Mouse (Mus musculus): ENCODE results near the gene Lsm10. TPM values are rescaled to one million over a fixed set of nuclear protein-coding genes. Genes with fewer than 3 reads are reported as not detected.
A peak's percentile ranks its signal among the peaks of the same experiment; 100 is the strongest.

Gene Lsm10
- polyA plus RNA-seq, 1 experiment from 2014 or later = 47.8 TPM

- DNase-seq (no peak), ATAC-seq (ENCODE audit: low FRiP score, low TSS enrichment) (no peak)
- no peak overlapping the region for H3K4me2 ChIP-seq (ENCODE audit: low read length)
- H3K4me3 ChIP-seq (replicated peaks; ENCODE audit: low read depth, low read length) = no peak overlapping the region
- H3K9me3 ChIP-seq (ENCODE audit: control insufficient read depth, low read length) = no peaks in the 10 kb centered on the region
- H3K27me3 ChIP-seq (ENCODE audit: control insufficient read depth, insufficient read depth, low read length) = no peaks in the 10 kb centered on the region
- no peaks in the 10 kb centered on the region for H3K4me1 ChIP-seq (ENCODE audit: control insufficient read depth, insufficient read depth, low read length)
- 81% methylated on average over 5 of the region's 5 CpGs for WGBS
- H3K27ac ChIP-seq (replicated peaks; ENCODE audit: low read depth, low read length) = no peak overlapping the region
- no peak overlapping the region for H3K9ac ChIP-seq (replicated peaks; ENCODE audit: low read length)
- peaks cover 44% of the 10 kb centered on the region for H3K36me3 ChIP-seq (ENCODE audit: control insufficient read depth, insufficient read depth, low read length)
Measured at GRCm38 (mm10) chr4:126141021-126141420, 44.6 kb downstream of the Lsm10 start.

GRCm38 (mm10) chr4:126145396-126145795 lies 49.0 kb downstream of the Lsm10 start:
- Histone ChIP-seq H3K36me3 (ENCODE audit: control insufficient read depth, insufficient read depth, low read length) (peaks cover 2% of the 10 kb centered on the region; the same call in 1 of the 2 replicates), H3K4me2 (ENCODE audit: low read length) (no peak overlapping the region), H3K9me3 (ENCODE audit: control insufficient read depth, low read length) (no peaks in the 10 kb centered on the region), H3K27ac (replicated peaks; ENCODE audit: low read depth, low read length) (no peak overlapping the region), H3K4me3 (replicated peaks; ENCODE audit: low read depth, low read length) (no peak overlapping the region), H3K9ac (replicated peaks; ENCODE audit: low read length) (no peak overlapping the region), H3K27me3 (ENCODE audit: control insufficient read depth, insufficient read depth, low read length) (peaks cover 33% of the 10 kb centered on the region), H3K4me1 (ENCODE audit: control insufficient read depth, insufficient read depth, low read length) (0 out of 2 replicates have a peak, but pooled peaks cover 8% of the 10 kb centered on the region)
- WGBS = 60% methylated on average over 4 of the region's 4 CpGs
- ATAC-seq (ENCODE audit: low FRiP score, low TSS enrichment) = no peak
- DNase-seq = no peak

- WGBS = 64% methylated on average over 9 of the region's 9 CpGs
- Histone ChIP-seq H3K27ac (replicated peaks; ENCODE audit: low read depth, low read length) (no peak overlapping the region), H3K4me2 (ENCODE audit: low read length) (no peak overlapping the region)
Measured at GRCm38 (mm10) chr4:126146974-126147532, 50.6 kb downstream of the Lsm10 start.

GRCm38 (mm10) chr4:126147533-126148160 lies 51.2 kb downstream of the Lsm10 start, which contains the start of gene Eva1b:
Eva1b (plus strand) TSS chr4:126147744.
- Histone ChIP-seq H3K9me3 (ENCODE audit: control insufficient read depth, low read length) (no peaks in the 10 kb centered on the region), H3K27ac (replicated peaks; ENCODE audit: low read depth, low read length) (no peak within 1 kb of the TSS), H3K4me2 (ENCODE audit: low read length) (peak within 1 kb of the TSS; percentile 60), H3K27me3 (ENCODE audit: control insufficient read depth, insufficient read depth, low read length) (peaks cover 36% of the 10 kb centered on the region), H3K4me3 (replicated peaks; ENCODE audit: low read depth, low read length) (peak within 1 kb of the TSS; percentile 36), H3K36me3 (ENCODE audit: control insufficient read depth, insufficient read depth, low read length) (no peaks in the 10 kb centered on the region), H3K4me1 (ENCODE audit: control insufficient read depth, insufficient read depth, low read length) (0 out of 2 replicates have a peak, but pooled peaks cover 8% of the 10 kb centered on the region), H3K9ac (replicated peaks; ENCODE audit: low read length) (peak within 1 kb of the TSS; percentile 34)
- WGBS = 3% methylated on average over 24 of the region's 24 CpGs
- DNase-seq = peak; percentile 29
- no peak for ATAC-seq (ENCODE audit: low FRiP score, low TSS enrichment)

More at GRCm38 (mm10) chr4:126146974-126147532, 50.6 kb downstream of the Lsm10 start:
- H3K9ac ChIP-seq (replicated peaks; ENCODE audit: low read length) = no peak overlapping the region
- ATAC-seq (ENCODE audit: low FRiP score, low TSS enrichment) = no peak
- H3K9me3 ChIP-seq (ENCODE audit: control insufficient read depth, low read length) = no peaks in the 10 kb centered on the region
- no peak overlapping the region for H3K4me3 ChIP-seq (replicated peaks; ENCODE audit: low read depth, low read length)
- DNase-seq = no peak
- 0 out of 2 replicates have a peak, but pooled peaks cover 8% of the 10 kb centered on the region for H3K4me1 ChIP-seq (ENCODE audit: control insufficient read depth, insufficient read depth, low read length)
- peaks cover 36% of the 10 kb centered on the region for H3K27me3 ChIP-seq (ENCODE audit: control insufficient read depth, insufficient read depth, low read length)
- H3K36me3 ChIP-seq (ENCODE audit: control insufficient read depth, insufficient read depth, low read length) = no peaks in the 10 kb centered on the region

Other genes starting within 250 kb of the Lsm10 start
- gene Csf3r, start 72.1 kb upstream of the Lsm10 start, polyA plus RNA-seq (2014; fragmentation: Nextera tagmentation; extraction: Ambion mirVana) = 0.50 and 0.64 TPM in 2 replicates
- 125 and 139 TPM in 2 replicates for gene Mrps15, start 49.7 kb upstream of the Lsm10 start, polyA plus RNA-seq (2014; fragmentation: Nextera tagmentation; extraction: Ambion mirVana)
- 34.0 and 42.7 TPM in 2 replicates for gene Oscp1, start 38.1 kb upstream of the Lsm10 start, polyA plus RNA-seq (2014; fragmentation: Nextera tagmentation; extraction: Ambion mirVana)
- 21.1 and 29.4 TPM in 2 replicates for gene Stk40, start 7.3 kb downstream of the Lsm10 start, polyA plus RNA-seq (2014; fragmentation: Nextera tagmentation; extraction: Ambion mirVana)
- 7.8 and 12.3 TPM in 2 replicates for gene Eva1b, start 51.1 kb downstream of the Lsm10 start, polyA plus RNA-seq (2014; fragmentation: Nextera tagmentation; extraction: Ambion mirVana)
- 0.89 and 1.1 TPM in 2 replicates for gene Sh3d21, start 66.9 kb downstream of the Lsm10 start, polyA plus RNA-seq (2014; fragmentation: Nextera tagmentation; extraction: Ambion mirVana)
- 113 and 167 TPM in 2 replicates for gene Thrap3, start 106.1 kb downstream of the Lsm10 start, polyA plus RNA-seq (2014; fragmentation: Nextera tagmentation; extraction: Ambion mirVana)
- 78.3 and 85.3 TPM in 2 replicates for gene Map7d1, start 159.7 kb downstream of the Lsm10 start, polyA plus RNA-seq (2014; fragmentation: Nextera tagmentation; extraction: Ambion mirVana)
- 37.1 and 124 TPM in 2 replicates for gene Trappc3, start 165.7 kb downstream of the Lsm10 start, polyA plus RNA-seq (2014; fragmentation: Nextera tagmentation; extraction: Ambion mirVana)
- 0.57 and 1.1 TPM in 2 replicates for gene Col8a2, start 190.2 kb downstream of the Lsm10 start, polyA plus RNA-seq (2014; fragmentation: Nextera tagmentation; extraction: Ambion mirVana)
- 64.2 and 76.6 TPM in 2 replicates for gene Adprhl2, start 225.1 kb downstream of the Lsm10 start, polyA plus RNA-seq (2014; fragmentation: Nextera tagmentation; extraction: Ambion mirVana)
- 7.4 and 9.7 TPM in 2 replicates for gene Tekt2, start 229.1 kb downstream of the Lsm10 start, polyA plus RNA-seq (2014; fragmentation: Nextera tagmentation; extraction: Ambion mirVana)